Mouse (Mus musculus): ENCODE results near the gene Sirt6.

Gene Sirt6

DNA sequence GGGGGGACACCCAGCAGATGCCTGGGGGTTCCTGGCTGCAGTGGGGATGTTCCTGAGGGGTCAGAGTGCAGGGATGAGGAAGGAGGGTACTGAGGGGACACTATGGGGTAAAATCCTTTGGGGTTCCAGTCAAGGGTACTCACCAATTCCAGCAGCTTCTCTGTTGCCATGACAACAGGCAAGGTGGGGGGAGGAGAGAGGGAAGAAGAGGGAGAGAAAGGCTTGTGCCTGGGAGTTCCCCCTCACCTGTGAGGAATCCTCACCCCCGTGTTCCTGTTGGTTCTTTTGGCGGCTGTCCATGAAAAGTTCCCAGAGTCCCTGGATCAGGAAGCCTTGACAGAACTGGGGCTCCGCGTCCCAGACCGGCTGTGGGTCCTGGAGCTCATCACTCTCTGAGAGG, 32.0 kb downstream of the Sirt6 start:
- in situ Hi-C loops (cut with MboI, MseI), result no loop called here

DNA sequence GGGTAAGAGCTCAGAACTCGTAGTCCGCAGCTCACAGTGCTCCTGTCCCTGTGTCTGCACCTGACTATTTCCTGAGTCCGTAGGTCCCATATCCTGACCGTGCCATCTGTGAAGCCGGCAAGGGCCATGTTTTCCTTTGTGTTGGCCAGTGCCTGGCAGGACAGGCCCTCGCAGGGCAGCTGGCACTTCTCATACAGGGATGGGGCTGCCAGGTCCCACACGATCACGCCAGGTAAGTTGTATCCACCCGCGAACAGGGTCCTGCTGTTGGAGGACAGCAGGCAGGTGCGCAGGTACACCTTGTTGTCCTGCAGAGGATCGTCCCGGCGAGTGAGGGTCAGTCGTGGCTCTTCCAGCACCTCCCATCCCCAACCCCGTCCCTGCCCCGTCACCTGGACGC, 33.7 kb downstream of the Sirt6 start:
- in situ Hi-C loops (cut with MboI, MseI), result no loop called here

DNA sequence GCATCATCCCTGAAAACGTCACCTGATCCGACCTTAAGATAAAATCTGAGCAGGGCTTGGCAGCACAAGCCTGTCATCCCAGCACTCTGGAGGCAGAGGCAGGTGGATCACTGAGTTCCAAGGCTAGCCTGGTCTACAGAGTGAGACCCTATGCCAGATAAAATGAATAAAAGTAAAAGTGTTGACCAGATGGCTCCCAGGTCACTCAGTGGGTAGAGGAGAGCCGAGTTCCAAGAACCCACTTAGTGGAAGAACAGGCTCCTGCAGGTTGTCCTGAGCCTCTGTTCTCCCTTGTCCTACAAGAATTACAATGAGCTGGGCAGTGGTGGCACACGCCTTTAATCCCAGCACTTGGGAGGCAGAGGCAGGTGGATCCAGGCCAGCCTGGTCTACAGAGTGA, 34.4 kb downstream of the Sirt6 start:
- in situ Hi-C loops (cut with MboI, MseI), result no loop called here

DNA sequence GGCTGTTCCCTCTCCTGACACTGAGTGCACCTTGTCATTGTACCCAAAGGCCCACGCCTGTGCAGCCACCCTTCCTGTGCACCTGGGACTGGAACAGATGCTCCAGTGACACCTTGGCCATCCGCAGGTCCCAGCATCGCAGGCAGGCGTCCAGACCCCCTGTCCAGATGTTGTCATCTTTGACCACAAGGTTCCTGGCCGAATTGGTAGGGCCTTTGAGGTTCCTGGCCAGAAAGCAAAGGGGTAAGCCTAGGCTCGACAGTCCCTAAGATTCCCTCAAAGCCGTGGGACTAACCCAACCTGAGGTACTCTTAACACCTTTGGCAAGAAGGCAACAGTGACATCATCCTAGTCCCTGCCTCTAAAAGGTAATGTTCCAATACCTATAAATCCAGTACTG, 35.0 kb downstream of the Sirt6 start:
- in situ Hi-C loops (cut with MboI, MseI), result no loop called here

DNA sequence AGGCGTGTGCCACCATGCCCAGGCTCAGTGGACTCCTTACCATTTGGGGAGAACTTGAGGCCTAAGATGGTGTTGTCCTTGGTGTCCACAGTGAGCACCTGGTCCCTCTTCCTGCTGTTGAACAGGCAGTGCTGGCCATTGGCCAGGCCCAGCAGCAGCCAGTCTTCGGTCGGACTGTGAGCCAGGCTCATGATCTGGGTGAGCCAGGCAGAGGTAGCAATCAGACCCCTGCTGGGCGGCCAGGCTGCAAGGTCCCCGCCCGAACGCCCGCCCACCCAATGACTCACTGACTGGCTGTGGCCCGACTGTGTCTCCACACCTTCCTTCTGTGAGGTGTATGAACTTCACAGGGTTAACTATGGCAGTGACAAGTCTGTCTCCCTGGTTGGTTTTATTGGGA, 35.8 kb downstream of the Sirt6 start:
- in situ Hi-C loops (cut with MboI, MseI), result no loop called here

DNA sequence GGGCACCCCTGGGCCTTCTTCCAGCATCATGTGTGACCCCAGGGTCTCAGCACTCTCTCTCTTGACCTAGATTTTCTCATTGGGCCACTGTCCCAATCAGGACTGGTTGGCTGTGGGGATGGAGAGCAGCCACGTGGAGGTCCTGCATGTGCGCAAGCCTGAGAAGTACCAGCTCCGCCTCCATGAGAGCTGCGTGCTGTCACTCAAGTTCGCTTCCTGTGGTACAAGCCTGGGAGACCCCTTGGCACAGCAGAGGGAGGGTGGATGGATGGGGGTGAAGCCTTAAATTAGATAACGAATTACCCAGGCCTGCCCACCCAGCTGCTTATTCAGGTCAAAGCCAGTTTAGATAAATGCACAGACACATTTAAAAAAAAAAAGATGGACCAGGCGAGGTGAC, 38.9 kb downstream of the Sirt6 start:
- in situ Hi-C loops (cut with MboI, MseI), result no loop called here

DNA sequence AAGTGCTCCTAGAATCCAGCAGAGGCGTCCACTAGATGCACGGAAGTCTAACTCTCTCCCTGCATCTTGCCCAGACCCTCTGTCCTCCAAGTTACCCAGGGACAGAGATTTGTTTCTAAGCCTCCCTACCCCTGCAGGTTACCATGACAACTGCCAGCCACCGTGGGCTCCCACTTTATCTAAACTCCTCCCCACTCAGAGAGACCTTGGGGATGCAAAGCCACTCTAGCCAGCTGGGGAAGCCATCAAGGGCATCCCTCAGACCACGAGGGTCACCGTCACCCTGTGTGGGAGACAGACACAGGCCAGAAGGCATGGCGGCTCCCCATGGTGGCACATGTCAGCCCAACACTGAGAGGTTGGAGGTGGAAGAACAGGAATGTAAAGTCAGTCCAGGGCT, 44.2 kb downstream of the Sirt6 start:
- in situ Hi-C loops (cut with MboI, MseI), result no loop called here

DNA sequence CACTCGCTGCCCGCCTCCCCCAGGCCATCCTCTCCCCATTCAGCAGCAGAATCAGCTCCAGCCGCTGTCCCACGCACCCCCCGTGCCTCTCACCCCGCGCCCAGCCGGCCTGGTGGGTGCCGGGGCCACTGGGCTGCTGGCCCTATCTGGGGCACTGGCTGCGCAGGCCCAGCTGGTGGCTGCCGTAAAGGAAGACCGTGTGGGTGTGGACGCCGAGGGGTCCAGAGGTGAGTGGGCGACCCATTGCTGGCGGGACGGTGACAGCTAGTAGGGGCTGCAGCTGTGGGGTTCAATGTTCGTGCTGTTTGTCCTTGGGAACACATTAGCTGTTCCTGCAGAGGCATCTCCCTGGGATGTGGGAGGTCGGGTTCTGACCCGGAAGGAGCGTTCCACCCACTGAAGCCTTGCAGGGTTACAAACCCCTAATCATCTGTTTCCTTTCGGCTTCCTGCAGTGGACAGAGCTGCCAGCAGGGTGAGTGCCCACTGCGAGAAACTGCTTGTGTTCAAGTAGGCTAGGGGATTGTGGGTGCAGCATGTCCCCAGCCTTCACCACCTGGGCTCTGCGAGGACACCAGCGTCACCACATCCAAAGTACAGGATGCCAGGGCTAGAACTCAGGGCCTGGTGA, 47.0 kb downstream of the Sirt6 start:
- in situ Hi-C loops (cut with MboI, MseI), result no loop called here

GRCm38 (mm10) chr10:81579967-81580366, 47.6 kb downstream of the Sirt6 start:
- in situ Hi-C loops (cut with MboI, MseI), result no loop called here

DNA sequence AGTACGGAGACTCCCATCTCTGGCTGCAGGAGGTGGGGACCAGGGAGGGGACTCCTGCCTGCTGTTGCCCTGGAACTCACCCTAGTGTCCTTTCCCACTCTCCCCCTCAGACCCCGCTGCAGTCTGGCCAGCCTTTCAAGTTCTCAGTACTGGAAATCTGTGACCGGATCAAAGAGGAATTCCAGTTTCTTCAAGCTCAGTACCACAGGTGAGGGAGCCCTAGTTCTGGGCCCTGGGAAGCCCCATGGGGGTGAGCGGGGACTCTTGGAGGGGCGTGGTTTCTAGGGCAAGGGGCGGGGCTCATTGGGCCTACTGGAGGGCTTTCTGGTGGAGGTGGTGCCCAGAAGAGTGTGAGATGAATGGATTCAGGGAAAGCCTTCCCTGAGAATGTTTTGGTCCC, 51.9 kb downstream of the Sirt6 start:
- in situ Hi-C loops (cut with MboI, MseI), result no loop called here

DNA sequence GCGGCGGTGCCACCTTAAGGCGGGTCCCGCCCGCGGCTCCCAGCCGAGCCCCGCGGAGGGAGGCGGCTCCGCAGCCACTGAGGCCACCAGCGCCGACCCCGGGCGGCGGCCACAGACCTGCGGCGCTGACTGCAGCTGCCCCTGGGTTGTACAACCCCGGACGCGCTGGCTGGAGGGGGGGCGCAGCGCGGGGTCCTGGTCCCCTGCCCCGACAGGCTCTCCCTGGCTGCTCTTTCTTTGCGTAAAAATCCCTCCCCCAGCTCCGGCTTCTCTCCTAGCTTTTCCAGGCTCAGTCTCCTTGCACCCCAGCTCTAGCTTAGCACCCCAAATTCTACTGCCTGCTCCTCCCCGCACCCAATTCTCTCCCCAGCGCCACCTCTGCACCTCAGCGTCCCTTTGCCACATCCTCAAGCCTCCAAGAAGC, 52.4 kb downstream of the Sirt6 start:
- in situ Hi-C loops (cut with MboI, MseI), result no loop called here

- in situ Hi-C loops (cut with MboI, MseI), result no loop called here
Observed at GRCm38 (mm10) chr10:81574081-81575056, 53.2 kb downstream of the Sirt6 start, which contains the start of gene Tle2. TSS of gene Tle2 (plus strand) at chr10:81574561.

DNA sequence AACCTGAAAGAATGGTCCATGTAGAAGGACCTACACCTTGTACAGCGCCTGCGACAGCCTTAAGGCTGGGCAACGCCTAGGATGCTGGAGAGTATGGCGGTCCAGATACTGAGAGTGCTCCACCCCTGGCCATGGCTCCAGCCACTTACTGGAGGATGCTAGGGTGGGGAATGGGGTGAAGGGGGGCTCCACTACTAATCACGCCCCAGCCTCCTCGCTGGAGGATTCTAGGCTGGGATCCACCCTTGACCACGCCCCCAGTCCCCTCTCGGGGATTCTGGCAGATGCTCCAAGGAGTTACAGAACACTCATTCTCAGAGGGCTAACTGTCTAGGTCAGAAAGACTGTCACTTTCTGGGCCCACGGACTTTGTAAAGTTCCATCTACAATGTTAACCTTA, 54.6 kb downstream of the Sirt6 start:
- in situ Hi-C loops (cut with MboI, MseI), result no loop called here

DNA sequence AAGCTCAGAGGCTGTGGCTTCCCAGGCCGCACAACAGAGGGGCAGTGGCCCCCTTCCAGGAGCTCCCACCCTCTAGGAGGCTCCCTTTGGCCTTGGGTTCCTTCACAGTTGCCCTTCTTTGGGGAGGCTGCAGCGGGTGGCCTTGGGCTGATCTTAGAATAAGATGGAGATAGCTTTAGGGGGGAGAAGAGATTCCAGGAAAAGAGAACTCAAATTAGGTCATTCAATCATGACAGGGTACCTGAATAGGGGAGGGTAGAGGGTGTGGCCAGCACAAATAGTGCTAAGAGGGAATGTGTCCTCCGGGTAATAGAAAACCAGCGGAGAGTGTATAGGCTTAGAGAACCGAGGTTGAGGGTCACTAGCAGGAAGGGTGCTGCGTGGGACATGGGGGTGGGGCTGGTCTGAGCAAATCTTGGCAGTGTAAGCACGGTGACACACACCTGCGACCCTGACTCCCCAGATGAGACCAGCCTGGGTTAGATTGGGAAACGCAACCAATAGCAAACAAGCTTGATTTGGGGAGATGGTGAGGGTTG, 55.4 kb downstream of the Sirt6 start:
- in situ Hi-C loops (cut with MboI, MseI), result no loop called here
